Comparison of ENCODE assay signal across 9 mouse cellular contexts in genomic region chr3:90615415-90615814, GRCm38 (mm10). TPM values are rescaled to one million over a fixed set of nuclear protein-coding genes. Genes with fewer than 3 reads are reported as not detected.
DNase-seq lines count a peak whose midpoint lies in the region; ATAC-seq and TF ChIP-seq lines count a peak whose summit lies in the region.
"Had no signal": no experiment of that assay in that cellular context is flagged by ENCODE, and none has a peak within 500 bp of the region (broad histone marks: within the 10 kb centered on the region; RNA-seq: fewer than 3 reads in every experiment).

No protein-coding gene starts in this region.

- no peak overlapping the region for H3K27ac ChIP-seq in MEL (ENCODE audit: control insufficient read depth, low read depth, low read length)
- peak overlapping the region; percentile 19; the same call in 1 of the 2 replicates for H3K27ac ChIP-seq in lung, embryonic 16.5 days (ENCODE audit: low read length)

- H3K27me3 ChIP-seq in MEL (ENCODE audit: control insufficient read depth in 1 of 2, insufficient read depth in 2 of 2, low read length in 2 of 2), result 0 out of 4 replicates have a peak, but pooled peaks cover 0 to under 1% of the 10 kb centered on the region in 2 experiments
- H3K27me3 ChIP-seq in lung, embryonic 16.5 days (ENCODE audit: control insufficient read depth, insufficient read depth, low read depth, low read length), result no peaks in the 10 kb centered on the region

- TF ChIP-seq POLR2A in MEL (IDR thresholded peaks at IDR 0.05; ENCODE audit: control insufficient read depth in 1 of 2, insufficient read depth in 1 of 2, low read depth in 1 of 2, low read length in 2 of 2, poor library complexity in 1 of 2), result no peak

- peaks cover 0 to 15% of the 10 kb centered on the region in 2 experiments; a peak in 2 of 4 replicates for H3K36me3 ChIP-seq in MEL (ENCODE audit: control insufficient read depth in 1 of 2, insufficient read depth in 2 of 2, low read length in 2 of 2)
- no peaks in the 10 kb centered on the region for H3K36me3 ChIP-seq in lung, embryonic 16.5 days (ENCODE audit: control insufficient read depth, insufficient read depth, low read length)

- TF ChIP-seq RAD21 in MEL (IDR thresholded peaks at IDR 0.05; ENCODE audit: low read depth, low read length), result peak; percentile 88

- no peaks in the 10 kb centered on the region for H3K9me3 ChIP-seq in MEL (replicated peaks; ENCODE audit: insufficient read depth, low read length)
- H3K9me3 ChIP-seq in lung, embryonic 16.5 days (ENCODE audit: control insufficient read depth, low read length), result no peaks in the 10 kb centered on the region; the same call in 1 of the 2 replicates
- H3K9me3 ChIP-seq: megakaryocyte, embryonic 14.5 days had no signal

- peak; percentile 79 to 95 (median 93) for TF ChIP-seq CTCF in MEL (IDR thresholded peaks at IDR 0.05 in 2 of 3, conservative IDR thresholded peaks at IDR 0.05 in 1 of 3; ENCODE audit: control insufficient read depth in 1 of 3, insufficient read depth in 1 of 3, low read depth in 2 of 3, low read length in 3 of 3, poor library complexity in 1 of 3, severe bottlenecking in 1 of 3)

- ATAC-seq in lung, embryonic 16.5 days (ENCODE audit: low read depth), result peak; percentile 86

- H3K9ac ChIP-seq in MEL (ENCODE audit: control insufficient read depth, low read depth, low read length, poor library complexity, severe bottlenecking), result no peak overlapping the region
- no peak overlapping the region for H3K9ac ChIP-seq in lung, embryonic 16.5 days (ENCODE audit: low read length)

- peak; percentile 86 for DNase-seq in MEL (ENCODE audit: low read depth, low spot score)
- peak; percentile 11 for DNase-seq in cerebellum, adult 11-12 months
- peak; percentile 73 for DNase-seq in forelimb bud, embryonic 11.5 days (ENCODE audit: low read depth, low spot score)
- peak; percentile 84 for DNase-seq in heart, postnatal 4 days
- peak; percentile 65 for DNase-seq in layer of hippocampus, adult 9-10 months (ENCODE audit: low spot score)
- peak; percentile 37 for DNase-seq in retina, adult 2 months (ENCODE audit: low read depth, low spot score)
- peak; percentile 76 to 83 for DNase-seq in thymus, postnatal 36 days

- no peak overlapping the region for H3K4me3 ChIP-seq in MEL (ENCODE audit: control insufficient read depth in 1 of 2, insufficient read depth in 1 of 2, low read depth in 2 of 2, low read length in 2 of 2)
- H3K4me3 ChIP-seq in lung, embryonic 16.5 days (ENCODE audit: low read length), result no peak overlapping the region

- no peaks in the 10 kb centered on the region for H3K79me2 ChIP-seq in MEL (ENCODE audit: control insufficient read depth, insufficient read depth, low read length, poor library complexity)

- WGBS in lung, embryonic 16.5 days, result 5% methylated on average over 7 of the region's 7 CpGs

- peaks cover 0 to 19% of the 10 kb centered on the region in 2 experiments; a peak in 2 of 4 replicates for H3K4me1 ChIP-seq in MEL (ENCODE audit: control insufficient read depth in 1 of 2, insufficient read depth in 2 of 2, low read length in 2 of 2)
- peaks cover 23% of the 10 kb centered on the region for H3K4me1 ChIP-seq in lung, embryonic 16.5 days (replicated peaks; ENCODE audit: control insufficient read depth, insufficient read depth, low read length)

- no peak overlapping the region for H3K4me2 ChIP-seq in lung, embryonic 16.5 days (ENCODE audit: low read depth, low read length)

- TF ChIP-seq EP300 in MEL (IDR thresholded peaks at IDR 0.05; ENCODE audit: low read depth in 1 of 2, low read length in 2 of 2), result no peak

TF ChIP-seq in MEL, 35 proteins besides CTCF, POLR2A, EP300 and RAD21:
- TF ChIP-seq SIN3A (IDR thresholded peaks at IDR 0.05; ENCODE audit: low read length) (no peak; the same call in 1 of the 2 replicates), POLR2AphosphoS2 (IDR thresholded peaks at IDR 0.05; ENCODE audit: low read length) (no peak), ZMIZ1 (IDR thresholded peaks at IDR 0.05; ENCODE audit: low read depth, low read length) (no peak), MAZ (IDR thresholded peaks at IDR 0.05; ENCODE audit: low read depth, low read length) (peak; percentile 76; the same call in 1 of the 2 replicates), ZC3H11A (IDR thresholded peaks at IDR 0.05; ENCODE audit: low read depth, low read length) (peak; percentile 82), SMC3 (IDR thresholded peaks at IDR 0.05; ENCODE audit: low read depth, low read length) (peak; percentile 89), HCFC1 (IDR thresholded peaks at IDR 0.05; ENCODE audit: low read depth, low read length) (0 out of 2 replicates have a peak, but pooled peaks have one; percentile 39), KAT2A (conservative IDR thresholded peaks at IDR 0.05; ENCODE audit: low read depth, low read length) (no peak), POLR2AphosphoS5 (IDR thresholded peaks at IDR 0.05; ENCODE audit: borderline replicate concordance, low read depth, low read length) (no peak), MYC (IDR thresholded peaks at IDR 0.05; ENCODE audit: low read depth, low read length) (no peak)

RNA-seq across cellular contexts. Expression of gene S100a6, which starts 2.7 kb away (rescaled TPM):
- 0.85 and 2.1 TPM in 2 replicates for total RNA-seq in MEL (2012; rRNA removed)
- 1 to 10 TPM in 1 of 2 experiments, not detected in 1; 4.7 TPM for polyA plus RNA-seq in MEL (2012; ENCODE audit: insufficient read depth in 1 of 2, insufficient read length in 2 of 2, low read depth in 1 of 2, low replicate concordance in 2 of 2, missing spikeins in 1 of 2)
- total RNA-seq in heart, postnatal 4 days (2021), result 10 to 100 TPM; 72.1 to 75.9 TPM
- polyA plus RNA-seq in lung, embryonic 16.5 days (2015; fragmentation: Nextera tagmentation; extraction: Ambion mirVana), result 184 and 203 TPM in 2 replicates

RNA-seq across cellular contexts. Expression of gene S100a5, which starts 7.1 kb away (rescaled TPM):
- not detected in 2 replicates for total RNA-seq in MEL (2012; rRNA removed)
- not detected for polyA plus RNA-seq in MEL (2012; ENCODE audit: insufficient read depth in 1 of 2, insufficient read length in 2 of 2, low read depth in 1 of 2, low replicate concordance in 2 of 2, missing spikeins in 1 of 2)
- not detected for total RNA-seq in heart, postnatal 4 days (2021)
- polyA plus RNA-seq in lung, embryonic 16.5 days (2015; fragmentation: Nextera tagmentation; extraction: Ambion mirVana), result not detected in 2 replicates

RNA-seq across cellular contexts. Expression of gene S100a4, which starts 11.8 kb away (rescaled TPM):
- total RNA-seq in MEL (2012; rRNA removed), result 0.73 and 0.82 TPM in 2 replicates
- 1 to 10 TPM in 1 of 2 experiments, not detected in 1; 2.3 TPM for polyA plus RNA-seq in MEL (2012; ENCODE audit: insufficient read depth in 1 of 2, insufficient read length in 2 of 2, low read depth in 1 of 2, low replicate concordance in 2 of 2, missing spikeins in 1 of 2)
- 1 to 10 TPM; 7.6 to 9.5 TPM for total RNA-seq in heart, postnatal 4 days (2021)
- polyA plus RNA-seq in lung, embryonic 16.5 days (2015; fragmentation: Nextera tagmentation; extraction: Ambion mirVana), result 12.1 and 12.8 TPM in 2 replicates

RNA-seq across cellular contexts. Expression of gene Gm42674, which starts 13.7 kb away (rescaled TPM):
- total RNA-seq in MEL (2012; rRNA removed), result not detected in 2 replicates
- not detected for polyA plus RNA-seq in MEL (2012; ENCODE audit: insufficient read depth in 1 of 2, insufficient read length in 2 of 2, low read depth in 1 of 2, low replicate concordance in 2 of 2, missing spikeins in 1 of 2)
- not detected for total RNA-seq in heart, postnatal 4 days (2021)
- not detected in 2 replicates for polyA plus RNA-seq in lung, embryonic 16.5 days (2015; fragmentation: Nextera tagmentation; extraction: Ambion mirVana)

RNA-seq across cellular contexts. Expression of gene S100a2, which starts 25.4 kb away (rescaled TPM):
- total RNA-seq in MEL (2012; rRNA removed), result not detected in 2 replicates
- polyA plus RNA-seq in MEL (2012; ENCODE audit: insufficient read depth in 1 of 2, insufficient read length in 2 of 2, low read depth in 1 of 2, low replicate concordance in 2 of 2, missing spikeins in 1 of 2), result not detected
- total RNA-seq in heart, postnatal 4 days (2021), result not detected
- polyA plus RNA-seq in lung, embryonic 16.5 days (2015; fragmentation: Nextera tagmentation; extraction: Ambion mirVana), result not detected in 2 replicates

Comparison
In these comparisons a context has a peak if more than half of its experiments do, and no peak if none do; other contexts are left out.
1. DNase-seq: peak in every context shown above with its lines; median percentile 86 in MEL; 84 in heart, postnatal 4 days; 80 in thymus, postnatal 36 days; 73 in forelimb bud, embryonic 11.5 days; 65 in layer of hippocampus, adult 9-10 months; 37 in retina, adult 2 months; 11 in cerebellum, adult 11-12 months.
2. RNA of gene S100a6, which starts 2.7 kb away (total RNA-seq): 72.1 to 75.9 TPM in heart, postnatal 4 days; 0.85 to 2.1 TPM in MEL; every median in the first group is over 10 times any median in the second.